Mouse (Mus musculus) heart, embryonic 16.5 days (tissue): ENCODE data around the gene Chic2. TPM values are rescaled to one million over a fixed set of nuclear protein-coding genes. Genes with fewer than 3 reads are reported as not detected.
A peak's percentile ranks its signal among the peaks of the same experiment; 100 is the strongest.

Experiments used
- ATAC-seq: fragments of 200-750 bp; cut with Nextera tagmentation; replicated peaks from 2 replicates; pipeline ENCODE4 v1.8.0; 2017; ENCODE audit warnings: moderate number of reproducible peaks; ENCODE audit not compliant: insufficient read depth, low FRiP score; ENCODE audit errors: extremely low read depth
- H3K27ac ChIP-seq: fragments of 300-500 bp; sonication (generic); 2 replicates; pipeline ENCODE4 v1.5.1; 2014; ENCODE audit warnings: mild to moderate bottlenecking, low read length, control low read depth, moderate library complexity
- H3K27me3 ChIP-seq: fragments of 300-500 bp; sonication (generic); 2 replicates; pipeline ENCODE4 v1.6.1; 2014; ENCODE audit warnings: low read length, mixed read lengths; ENCODE audit not compliant: control insufficient read depth, insufficient read depth
- H3K36me3 ChIP-seq: fragments of 300-500 bp; sonication (generic); 2 replicates; pipeline ENCODE4 v1.6.1; 2014; ENCODE audit not compliant: control insufficient read depth, insufficient read depth
- H3K4me1 ChIP-seq: fragments of 300-500 bp; sonication (generic); 2 replicates; pipeline ENCODE4 v1.6.1; 2014; ENCODE audit warnings: low read length, mixed read lengths; ENCODE audit not compliant: control insufficient read depth, insufficient read depth
- H3K4me2 ChIP-seq: fragments of 300-500 bp; sonication (generic); 2 replicates; pipeline ENCODE4 v1.6.1; 2014; ENCODE audit warnings: low read depth, mild to moderate bottlenecking, control low read depth, low read length
- H3K4me3 ChIP-seq: fragments of 300-500 bp; sonication (generic); 2 replicates; pipeline ENCODE4 v1.5.1; 2014; ENCODE audit warnings: mild to moderate bottlenecking, control low read depth, low read length
- H3K9ac ChIP-seq: fragments of 300-500 bp; sonication (generic); 2 replicates; pipeline ENCODE4 v1.6.1; 2014; ENCODE audit warnings: low read length, control low read depth
- H3K9me3 ChIP-seq: fragments of 300-500 bp; sonication (generic); replicated peaks from 2 replicates; pipeline ENCODE4 v1.6.1; 2016; ENCODE audit warnings: low read length; ENCODE audit not compliant: control insufficient read depth
- WGBS: fragments of 180-500 bp; shearing (Covaris S2); extraction: QIAGEN DNeasy Blood & Tissue Kit; methylation state at CpG from one replicate; pipeline ENCODE4 v1.1.7; 2014; 5-methylcytosine and 5-hydroxymethylcytosine counted together
- polyA plus RNA-seq: library from polyadenylated mRNA; unstranded; fragments of >200 nt; fragmentation: Nextera tagmentation; extraction: Ambion mirVana; gene quantifications from 2 replicates; pipeline ENCODE4 v1.2.1, GENCODE M21; 2015

Chic2 gene
- polyA plus RNA-seq = 21.6 and 21.9 TPM in 2 replicates

GRCm38 (mm10) chr5:75044310-75044904 is at the start of gene Chic2:
TSS of gene Chic2 (minus strand) at chr5:75044774.
- no peaks in the 10 kb centered on the region; the same call in 1 of the 2 replicates for H3K9me3 ChIP-seq
- H3K9ac ChIP-seq = peak within 1 kb of the TSS; percentile 90
- H3K4me1 ChIP-seq = peaks cover 10% of the 10 kb centered on the region
- H3K4me3 ChIP-seq = peak within 1 kb of the TSS; percentile 72
- H3K27ac ChIP-seq = peak within 1 kb of the TSS; percentile 76
- peak; percentile 87 for ATAC-seq
- 0% methylated on average over 63 of the region's 90 CpGs for WGBS
- H3K27me3 ChIP-seq = no peaks in the 10 kb centered on the region
- 0 out of 2 replicates have a peak, but pooled peaks cover 6% of the 10 kb centered on the region for H3K36me3 ChIP-seq
- H3K4me2 ChIP-seq = peak within 1 kb of the TSS; percentile 90

- peaks cover 8% of the 10 kb centered on the region; the same call in 1 of the 2 replicates for H3K4me1 ChIP-seq
- H3K4me3 ChIP-seq = no peak overlapping the region
- WGBS = 25% methylated on average over 4 of the region's 4 CpGs
- H3K9me3 ChIP-seq = no peaks in the 10 kb centered on the region
- no peak overlapping the region for H3K4me2 ChIP-seq
- no peak for ATAC-seq
- H3K9ac ChIP-seq = no peak overlapping the region
- H3K27me3 ChIP-seq = peaks cover 70% of the 10 kb centered on the region
- H3K36me3 ChIP-seq = no peaks in the 10 kb centered on the region
- no peak overlapping the region for H3K27ac ChIP-seq
These were observed 41.3 kb upstream of the Chic2 start for GRCm38 (mm10) chr5:75085906-75086305.

GRCm38 (mm10) chr5:75085521-75085875 is 40.9 kb upstream of the Chic2 start:
- Histone ChIP-seq H3K27ac (no peak overlapping the region), H3K36me3 (no peaks in the 10 kb centered on the region), H3K4me2 (no peak overlapping the region), H3K27me3 (peaks cover 74% of the 10 kb centered on the region), H3K9ac (no peak overlapping the region), H3K4me3 (no peak overlapping the region), H3K9me3 (no peaks in the 10 kb centered on the region), H3K4me1 (peaks cover 8% of the 10 kb centered on the region; the same call in 1 of the 2 replicates)
- 4% methylated on average over 17 of the region's 17 CpGs for WGBS
- ATAC-seq = no peak

- Histone ChIP-seq H3K4me2 (no peak overlapping the region), H3K4me3 (no peak overlapping the region), H3K9me3 (no peaks in the 10 kb centered on the region), H3K4me1 (peaks cover 8% of the 10 kb centered on the region; the same call in 1 of the 2 replicates), H3K27me3 (peaks cover 79% of the 10 kb centered on the region), H3K27ac (no peak overlapping the region), H3K36me3 (no peaks in the 10 kb centered on the region), H3K9ac (no peak overlapping the region)
- no peak for ATAC-seq
- 3% methylated on average over 25 of the region's 25 CpGs for WGBS
These were observed 40.4 kb upstream of the Chic2 start for GRCm38 (mm10) chr5:75084871-75085520.

- Histone ChIP-seq H3K9ac (no peak overlapping the region), H3K27me3 (peaks cover 84% of the 10 kb centered on the region), H3K4me3 (peak overlapping the region; percentile 31; the same call in 1 of the 2 replicates), H3K4me2 (peak overlapping the region; percentile 36; the same call in 1 of the 2 replicates), H3K4me1 (peaks cover 8% of the 10 kb centered on the region; the same call in 1 of the 2 replicates), H3K27ac (no peak overlapping the region), H3K36me3 (no peaks in the 10 kb centered on the region), H3K9me3 (no peaks in the 10 kb centered on the region)
- ATAC-seq = no peak
- WGBS = 4% methylated on average over 8 of the region's 8 CpGs
These were observed 39.9 kb upstream of the Chic2 start for GRCm38 (mm10) chr5:75084393-75084870.

GRCm38 (mm10) chr5:75083591-75084392 is 39.2 kb upstream of the Chic2 start:
- ATAC-seq = no peak
- 2% methylated on average over 27 of the region's 27 CpGs for WGBS
- H3K27me3 ChIP-seq = peaks cover 91% of the 10 kb centered on the region
- peak overlapping the region; percentile 36; the same call in 1 of the 2 replicates for H3K4me2 ChIP-seq
- peak overlapping the region; percentile 31; the same call in 1 of the 2 replicates for H3K4me3 ChIP-seq
- no peaks in the 10 kb centered on the region for H3K9me3 ChIP-seq
- H3K9ac ChIP-seq = no peak overlapping the region
- H3K4me1 ChIP-seq = peaks cover 8% of the 10 kb centered on the region; the same call in 1 of the 2 replicates
- no peaks in the 10 kb centered on the region for H3K36me3 ChIP-seq
- H3K27ac ChIP-seq = no peak overlapping the region

- Histone ChIP-seq H3K9ac (no peak overlapping the region), H3K9me3 (no peaks in the 10 kb centered on the region), H3K27ac (no peak overlapping the region), H3K4me3 (no peak overlapping the region), H3K27me3 (peaks cover 93% of the 10 kb centered on the region), H3K4me1 (peaks cover 8% of the 10 kb centered on the region; the same call in 1 of the 2 replicates), H3K36me3 (no peaks in the 10 kb centered on the region), H3K4me2 (no peak overlapping the region)
- ATAC-seq = no peak
- 5% methylated on average over 14 of the region's 14 CpGs for WGBS
These were observed 38.5 kb upstream of the Chic2 start for GRCm38 (mm10) chr5:75083061-75083460.

GRCm38 (mm10) chr5:75082439-75082838 is 37.9 kb upstream of the Chic2 start:
- H3K4me3 ChIP-seq = no peak overlapping the region
- H3K9ac ChIP-seq = no peak overlapping the region
- 16% methylated on average over 6 of the region's 6 CpGs for WGBS
- H3K4me1 ChIP-seq = peaks cover 8% of the 10 kb centered on the region; the same call in 1 of the 2 replicates
- H3K36me3 ChIP-seq = no peaks in the 10 kb centered on the region
- H3K27me3 ChIP-seq = peaks cover 94% of the 10 kb centered on the region
- no peak for ATAC-seq
- H3K4me2 ChIP-seq = no peak overlapping the region
- H3K9me3 ChIP-seq = no peaks in the 10 kb centered on the region
- no peak overlapping the region for H3K27ac ChIP-seq
